Mouse (Mus musculus) ES-Bruce4 (cell line): Measurements from ENCODE around the gene Nudt14.

ENCODE experiments used
- CTCF ChIP-seq: IDR thresholded peaks from one replicate; pipeline ENCODE4 v1.8.1; 2011; ENCODE audit warnings: low read depth, low read length
- EP300 ChIP-seq: IDR thresholded peaks from 2 replicates; pipeline ENCODE4 v1.6.1; 2011; ENCODE audit warnings: low read depth, low read length; ENCODE audit not compliant: insufficient read depth
- POLR2A ChIP-seq: IDR thresholded peaks from one replicate; pipeline ENCODE4 v1.8.1; 2011; ENCODE audit warnings: low read length; ENCODE audit not compliant: insufficient read depth

- no peak for TF ChIP-seq CTCF
- TF ChIP-seq POLR2A = no peak
- TF ChIP-seq EP300 = no peak
Measured at GRCm38 (mm10) chr12:112941156-112941775, 658 bp downstream of the Nudt14 start.
